Mouse (Mus musculus) lung, adult 2 months (tissue): ENCODE results near the gene Tmem266. TPM values are rescaled to one million over a fixed set of nuclear protein-coding genes. Genes with fewer than 3 reads are reported as not detected.

Experiments
- DNase-seq: peaks from one replicate; pipeline ENCODE4 v3.0.0; 2022
- H3K4me1 ChIP-seq: fragments of 200-500 bp; 2 replicates; pipeline ENCODE4 v1.6.1; 2011; ENCODE audit warnings: low read length; ENCODE audit not compliant: control insufficient read depth, insufficient read depth
- H3K4me3 ChIP-seq: fragments of 200-500 bp; replicated peaks from 2 replicates; pipeline ENCODE3; 2011; ENCODE audit warnings: low read depth, mild to moderate bottlenecking, control low read depth, low read length; ENCODE audit errors: extremely low read depth
- CTCF ChIP-seq: fragments of 200-500 bp; IDR thresholded peaks from 2 replicates; pipeline ENCODE4 v1.5.1; 2011; ENCODE audit warnings: mild to moderate bottlenecking, low read length, control low read depth; ENCODE audit not compliant: insufficient read depth
- POLR2A ChIP-seq: fragments of 200-500 bp; IDR thresholded peaks from 2 replicates; pipeline ENCODE4 v1.6.1; 2011; ENCODE audit warnings: low read depth, mild to moderate bottlenecking, control low read depth, low read length, borderline replicate concordance; ENCODE audit errors: extremely low read depth
- WGBS: fragments of 180-500 bp; shearing (Covaris S2); methylation state at CpG from one replicate; pipeline ENCODE4 v1.1.7; 2018; 5-methylcytosine and 5-hydroxymethylcytosine counted together
- polyA plus RNA-seq: library from polyadenylated mRNA; depleted of rRNA; stranded (reverse); fragments of >200 nt; gene quantifications from 2 replicates; pipeline ENCODE4 v1.2.3, GENCODE M21; 2012

Gene Tmem266
- polyA plus RNA-seq, 1 experiment, result 0.33 TPM

GRCm38 (mm10) chr9:55307557-55307956, 19.2 kb upstream of the Tmem266 start:
- Histone ChIP-seq H3K4me3 (no peak overlapping the region), H3K4me1 (no peaks in the 10 kb centered on the region)
- DNase-seq, result no peak
- WGBS, result 46% methylated on average over 5 of the region's 5 CpGs
- TF ChIP-seq POLR2A (no peak), CTCF (no peak)

GRCm38 (mm10) chr9:55308455-55308854, 18.3 kb upstream of the Tmem266 start:
- Histone ChIP-seq H3K4me1 (no peaks in the 10 kb centered on the region), H3K4me3 (no peak overlapping the region)
- DNase-seq, result no peak
- TF ChIP-seq CTCF (no peak), POLR2A (no peak)
- WGBS, result 72% methylated on average over 5 of the region's 5 CpGs

- H3K4me3 ChIP-seq, result no peak overlapping the region
- DNase-seq, result peak; percentile 53
- H3K4me1 ChIP-seq, result no peaks in the 10 kb centered on the region
- TF ChIP-seq POLR2A, result no peak
- peak; percentile 58 for TF ChIP-seq CTCF
- 9% methylated on average over 5 of the region's 5 CpGs for WGBS
Measured at GRCm38 (mm10) chr9:55311560-55311959, 15.2 kb upstream of the Tmem266 start.

- no peak for DNase-seq
- 56% methylated on average over 12 of the region's 12 CpGs for WGBS
- H3K4me1 ChIP-seq, result no peaks in the 10 kb centered on the region
Measured at GRCm38 (mm10) chr9:55313619-55314261, 13.0 kb upstream of the Tmem266 start.

GRCm38 (mm10) chr9:55322641-55323040, 4.1 kb upstream of the Tmem266 start:
- no peak for TF ChIP-seq CTCF
- TF ChIP-seq POLR2A, result no peak
- no peak overlapping the region for H3K4me3 ChIP-seq
- peaks cover 2% of the 10 kb centered on the region; the same call in 1 of the 2 replicates for H3K4me1 ChIP-seq
- no peak for DNase-seq
- WGBS, result 44% methylated on average over 1 of the region's 1 CpGs

More at GRCm38 (mm10) chr9:55313619-55314261, 13.0 kb upstream of the Tmem266 start:
- TF ChIP-seq CTCF, result no peak
- no peak for TF ChIP-seq POLR2A
- no peak overlapping the region for H3K4me3 ChIP-seq

GRCm38 (mm10) chr9:55324085-55324484, 2.6 kb upstream of the Tmem266 start:
- Histone ChIP-seq H3K4me3 (no peak overlapping the region), H3K4me1 (peaks cover 2% of the 10 kb centered on the region; the same call in 1 of the 2 replicates)
- DNase-seq, result no peak
- 61% methylated on average over 8 of the region's 8 CpGs for WGBS
- TF ChIP-seq POLR2A (no peak), CTCF (no peak)

- peaks cover 2% of the 10 kb centered on the region; the same call in 1 of the 2 replicates for H3K4me1 ChIP-seq
- TF ChIP-seq POLR2A (no peak), CTCF (no peak)
- no peak for DNase-seq
- 52% methylated on average over 10 of the region's 10 CpGs for WGBS
- no peak overlapping the region for H3K4me3 ChIP-seq
Measured at GRCm38 (mm10) chr9:55324516-55324915, 2.2 kb upstream of the Tmem266 start.

GRCm38 (mm10) chr9:55325061-55325460, 1.7 kb upstream of the Tmem266 start:
- 38% methylated on average over 1 of the region's 1 CpGs for WGBS
- no peak for DNase-seq
- TF ChIP-seq POLR2A (no peak), CTCF (no peak)
- H3K4me1 ChIP-seq, result peaks cover 2% of the 10 kb centered on the region; the same call in 1 of the 2 replicates
- no peak overlapping the region for H3K4me3 ChIP-seq

- 15% methylated on average over 18 of the region's 18 CpGs for WGBS
- H3K4me3 ChIP-seq, result peak overlapping the region; percentile 78
- TF ChIP-seq POLR2A (no peak), CTCF (no peak)
- peaks cover 2% of the 10 kb centered on the region; the same call in 1 of the 2 replicates for H3K4me1 ChIP-seq
- no peak for DNase-seq
Measured at GRCm38 (mm10) chr9:55325564-55326514, 874 bp upstream of the Tmem266 start.

- peaks cover 2% of the 10 kb centered on the region; the same call in 1 of the 2 replicates for H3K4me1 ChIP-seq
- peak overlapping the region; percentile 51 for H3K4me3 ChIP-seq
- DNase-seq, result no peak
- TF ChIP-seq CTCF (no peak), POLR2A (no peak)
- WGBS, result 2% methylated on average over 13 of the region's 13 CpGs
Measured at GRCm38 (mm10) chr9:55327234-55327615, 512 bp downstream of the Tmem266 start.
